Mouse (Mus musculus): ENCODE measurements around the gene Kat2b. TPM values are rescaled to one million over a fixed set of nuclear protein-coding genes. Genes with fewer than 3 reads are reported as not detected.
"Not testable (repeated sequence)": the region's sequence is repeated elsewhere in the genome, so short reads cannot be mapped to it uniquely, and the experiment has no call there.

Kat2b gene
- total and polyA plus RNA-seq, 2 experiments from 2014 or later, result 2.4 to 20.9 TPM

- H3K4me2 ChIP-seq (ENCODE audit: low read depth), result no peak overlapping the region
- peak; percentile 37 for DNase-seq
- no peaks in the 10 kb centered on the region for H3K9me3 ChIP-seq (ENCODE audit: low read length)
- no peaks in the 10 kb centered on the region for H3K27me3 ChIP-seq (ENCODE audit: insufficient read depth, low read length)
- no peak overlapping the region for H3K27ac ChIP-seq (ENCODE audit: low read depth, low read length)
- no peaks in the 10 kb centered on the region for H3K36me3 ChIP-seq (ENCODE audit: insufficient read depth)
- 29% methylated on average over 6 of the region's 6 CpGs for WGBS
- no peak for TF ChIP-seq CTCF (IDR thresholded peaks at IDR 0.05; ENCODE audit: low read depth)
- no peak overlapping the region for H3K4me3 ChIP-seq (ENCODE audit: low read depth, low read length)
- no peak overlapping the region for H3K9ac ChIP-seq
- ATAC-seq, result no peak
- H3K4me1 ChIP-seq (ENCODE audit: insufficient read depth), result peaks cover 19% of the 10 kb centered on the region; the same call in 1 of the 2 replicates
Measured at GRCm38 (mm10) chr17:53569829-53570228, 3.2 kb downstream of the Kat2b start.

- Histone ChIP-seq H3K9me3 (ENCODE audit: low read length) (no peaks in the 10 kb centered on the region), H3K27me3 (ENCODE audit: insufficient read depth, low read length) (no peaks in the 10 kb centered on the region), H3K4me3 (ENCODE audit: low read depth, low read length) (no peak overlapping the region), H3K27ac (ENCODE audit: low read depth, low read length) (no peak overlapping the region), H3K9ac (no peak overlapping the region), H3K4me2 (ENCODE audit: low read depth) (no peak overlapping the region), H3K36me3 (ENCODE audit: insufficient read depth) (no peaks in the 10 kb centered on the region), H3K4me1 (ENCODE audit: insufficient read depth) (peaks cover 19% of the 10 kb centered on the region; the same call in 1 of the 2 replicates)
- no peak for TF ChIP-seq CTCF (IDR thresholded peaks at IDR 0.05; ENCODE audit: low read depth)
- WGBS, result 50% methylated on average over 10 of the region's 10 CpGs
- ATAC-seq, result no peak
- no peak for DNase-seq
Measured at GRCm38 (mm10) chr17:53570361-53570875, 3.8 kb downstream of the Kat2b start.

- not testable (repeated sequence) for H3K9ac ChIP-seq; H3K4me3 ChIP-seq (ENCODE audit: low read depth, low read length); H3K27ac ChIP-seq (ENCODE audit: low read depth, low read length); H3K4me2 ChIP-seq (ENCODE audit: low read depth); ATAC-seq; H3K9me3 ChIP-seq (ENCODE audit: low read length); H3K27me3 ChIP-seq (ENCODE audit: insufficient read depth, low read length); H3K36me3 ChIP-seq (ENCODE audit: insufficient read depth); DNase-seq
- peaks cover 19% of the 10 kb centered on the region; the same call in 1 of the 2 replicates for H3K4me1 ChIP-seq (ENCODE audit: insufficient read depth)
- WGBS, result 90% methylated on average over 5 of the region's 5 CpGs
Measured at GRCm38 (mm10) chr17:53570932-53571331, 4.3 kb downstream of the Kat2b start.

GRCm38 (mm10) chr17:53573019-53573556, 6.4 kb downstream of the Kat2b start:
- no peaks in the 10 kb centered on the region for H3K36me3 ChIP-seq (ENCODE audit: insufficient read depth)
- H3K27me3 ChIP-seq (ENCODE audit: insufficient read depth, low read length), result no peaks in the 10 kb centered on the region
- WGBS, result 81% methylated on average over 4 of the region's 4 CpGs
- TF ChIP-seq CTCF (IDR thresholded peaks at IDR 0.05; ENCODE audit: low read depth), result 0 out of 2 replicates have a peak, but pooled peaks have one; percentile 7
- no peak overlapping the region for H3K4me2 ChIP-seq (ENCODE audit: low read depth)
- ATAC-seq (no peak), DNase-seq (no peak)
- no peaks in the 10 kb centered on the region for H3K9me3 ChIP-seq (ENCODE audit: low read length)
- no peak overlapping the region for H3K4me3 ChIP-seq (ENCODE audit: low read depth, low read length)
- no peak overlapping the region for H3K9ac ChIP-seq
- H3K4me1 ChIP-seq (ENCODE audit: insufficient read depth), result peaks cover 19% of the 10 kb centered on the region; the same call in 1 of the 2 replicates
- H3K27ac ChIP-seq (ENCODE audit: low read depth, low read length), result no peak overlapping the region

- no peak overlapping the region for H3K27ac ChIP-seq (ENCODE audit: low read depth, low read length)
- no peak overlapping the region for H3K4me2 ChIP-seq (ENCODE audit: low read depth)
- no peaks in the 10 kb centered on the region for H3K36me3 ChIP-seq (ENCODE audit: insufficient read depth)
- H3K9ac ChIP-seq, result no peak overlapping the region
- ATAC-seq (no peak), DNase-seq (no peak)
- H3K9me3 ChIP-seq (ENCODE audit: low read length), result no peaks in the 10 kb centered on the region
- no peak for TF ChIP-seq CTCF (IDR thresholded peaks at IDR 0.05; ENCODE audit: low read depth)
- no peaks in the 10 kb centered on the region for H3K4me1 ChIP-seq (ENCODE audit: insufficient read depth)
- no peak overlapping the region for H3K4me3 ChIP-seq (ENCODE audit: low read depth, low read length)
- 78% methylated on average over 2 of the region's 2 CpGs for WGBS
- no peaks in the 10 kb centered on the region for H3K27me3 ChIP-seq (ENCODE audit: insufficient read depth, low read length)
Measured at GRCm38 (mm10) chr17:53577151-53577550, 10.5 kb downstream of the Kat2b start.

GRCm38 (mm10) chr17:53577754-53578153, 11.1 kb downstream of the Kat2b start:
- Histone ChIP-seq H3K4me3 (ENCODE audit: low read depth, low read length) (no peak overlapping the region), H3K27me3 (ENCODE audit: insufficient read depth, low read length) (no peaks in the 10 kb centered on the region), H3K4me2 (ENCODE audit: low read depth) (no peak overlapping the region), H3K9me3 (ENCODE audit: low read length) (no peaks in the 10 kb centered on the region), H3K36me3 (ENCODE audit: insufficient read depth) (no peaks in the 10 kb centered on the region), H3K9ac (no peak overlapping the region), H3K27ac (ENCODE audit: low read depth, low read length) (no peak overlapping the region), H3K4me1 (ENCODE audit: insufficient read depth) (no peaks in the 10 kb centered on the region)
- no peak for TF ChIP-seq CTCF (IDR thresholded peaks at IDR 0.05; ENCODE audit: low read depth)
- ATAC-seq (no peak), DNase-seq (no peak)
- 71% methylated on average over 5 of the region's 5 CpGs for WGBS

- 83% methylated on average over 6 of the region's 6 CpGs for WGBS
- Histone ChIP-seq H3K4me2 (ENCODE audit: low read depth) (no peak overlapping the region), H3K4me1 (ENCODE audit: insufficient read depth) (no peaks in the 10 kb centered on the region), H3K27me3 (ENCODE audit: insufficient read depth, low read length) (no peaks in the 10 kb centered on the region), H3K4me3 (ENCODE audit: low read depth, low read length) (no peak overlapping the region), H3K36me3 (ENCODE audit: insufficient read depth) (no peaks in the 10 kb centered on the region), H3K9me3 (ENCODE audit: low read length) (no peaks in the 10 kb centered on the region), H3K27ac (ENCODE audit: low read depth, low read length) (no peak overlapping the region), H3K9ac (no peak overlapping the region)
- no peak for TF ChIP-seq CTCF (IDR thresholded peaks at IDR 0.05; ENCODE audit: low read depth)
- DNase-seq (no peak), ATAC-seq (no peak)
Measured at GRCm38 (mm10) chr17:53578249-53578648, 11.6 kb downstream of the Kat2b start.

Data from forebrain, postnatal 0 days (tissue).